Mouse (Mus musculus): ENCODE measurements around the gene Cdkn2aip. TPM values are rescaled to one million over a fixed set of nuclear protein-coding genes. Genes with fewer than 3 reads are reported as not detected.

Cdkn2aip gene
- 7.3 TPM for polyA plus RNA-seq (2014; fragmentation: Illumina TruSeq; extraction: RNeasy Lipid Tissue Mini Kit (QIAGEN cat#74804); ENCODE audit: insufficient read depth, low read depth, low replicate concordance)

GRCm38 (mm10) chr8:47713761-47714745 is at the start of gene Cdkn2aip:
Gene Cdkn2aip (minus strand): TSS chr8:47713932.

GRCm38 (mm10) chr8:47674777-47675710 is 38.7 kb downstream of the Cdkn2aip start, which contains the start of gene Ing2:
Gene Ing2 (minus strand): TSS chr8:47675556.

Other genes starting within 250 kb of the Cdkn2aip start
- 10.4 TPM for gene Trappc11, start 180.5 kb downstream of the Cdkn2aip start, polyA plus RNA-seq (2014; fragmentation: Illumina TruSeq; extraction: RNeasy Lipid Tissue Mini Kit (QIAGEN cat#74804); ENCODE audit: insufficient read depth, low read depth, low replicate concordance)
- gene Rwdd4a, start 180.3 kb downstream of the Cdkn2aip start, polyA plus RNA-seq (2014; fragmentation: Illumina TruSeq; extraction: RNeasy Lipid Tissue Mini Kit (QIAGEN cat#74804); ENCODE audit: insufficient read depth, low read depth, low replicate concordance), result 11.6 TPM
- gene Ing2, start 38.4 kb downstream of the Cdkn2aip start, polyA plus RNA-seq (2014; fragmentation: Illumina TruSeq; extraction: RNeasy Lipid Tissue Mini Kit (QIAGEN cat#74804); ENCODE audit: insufficient read depth, low read depth, low replicate concordance), result 20.5 TPM
- gene Cldn24, start 108.2 kb upstream of the Cdkn2aip start, polyA plus RNA-seq (2014; fragmentation: Illumina TruSeq; extraction: RNeasy Lipid Tissue Mini Kit (QIAGEN cat#74804); ENCODE audit: insufficient read depth, low read depth, low replicate concordance), result not detected
- gene Cldn22, start 110.5 kb upstream of the Cdkn2aip start, polyA plus RNA-seq (2014; fragmentation: Illumina TruSeq; extraction: RNeasy Lipid Tissue Mini Kit (QIAGEN cat#74804); ENCODE audit: insufficient read depth, low read depth, low replicate concordance), result 1.0 TPM